14 mouse cellular contexts compared by ENCODE assay signal in genomic region chr4:82196024-82196647, GRCm38 (mm10).
A peak's percentile ranks its signal among the peaks of the same experiment; 100 is the strongest.
DNase-seq lines count a peak whose midpoint lies in the region; ATAC-seq and TF ChIP-seq lines count a peak whose summit lies in the region.
"Had no signal": no experiment of that assay in that cellular context is flagged by ENCODE, and none has a peak within 500 bp of the region (broad histone marks: within the 10 kb centered on the region; RNA-seq: fewer than 3 reads in every experiment).

No protein-coding gene starts in this region.

- H3K4me3 ChIP-seq in heart, embryonic 11.5 days (ENCODE audit: low read depth, low read length), result no peak overlapping the region
- H3K4me3 ChIP-seq in stomach, embryonic 16.5 days (replicated peaks; ENCODE audit: low read length), result no peak overlapping the region
- no peak overlapping the region for H3K4me3 ChIP-seq in stomach, postnatal 0 days (ENCODE audit: low read depth, low read length)
- H3K4me3 ChIP-seq: midbrain, embryonic 12.5 days; neural tube, embryonic 12.5 days had no signal

- WGBS in heart, embryonic 11.5 days (ENCODE audit: insufficient replicate concordance), result 47% methylated on average over 6 of the region's 6 CpGs
- WGBS in stomach, embryonic 16.5 days, result 67% methylated on average over 6 of the region's 6 CpGs
- WGBS in stomach, postnatal 0 days, result 69% methylated on average over 6 of the region's 6 CpGs

- TF ChIP-seq CTCF in stomach, postnatal 0 days (IDR thresholded peaks at IDR 0.05; ENCODE audit: low read depth), result no peak

- TF ChIP-seq EP300 in stomach, postnatal 0 days (optimal IDR thresholded peaks at IDR 0.05), result no peak

- no peaks in the 10 kb centered on the region for H3K9me3 ChIP-seq in heart, embryonic 11.5 days (replicated peaks; ENCODE audit: control insufficient read depth, low read length)
- H3K9me3 ChIP-seq in stomach, embryonic 16.5 days (replicated peaks; ENCODE audit: control insufficient read depth, low read length), result no peaks in the 10 kb centered on the region
- H3K9me3 ChIP-seq in stomach, postnatal 0 days (ENCODE audit: control insufficient read depth, low read length), result no peaks in the 10 kb centered on the region
- H3K9me3 ChIP-seq: midbrain, embryonic 12.5 days; neural tube, embryonic 12.5 days had no signal

- peaks cover 16% of the 10 kb centered on the region for H3K4me1 ChIP-seq in heart, embryonic 11.5 days (ENCODE audit: control insufficient read depth, insufficient read depth, low read length)
- 0 out of 2 replicates have a peak, but pooled peaks cover 3% of the 10 kb centered on the region for H3K4me1 ChIP-seq in stomach, embryonic 16.5 days (ENCODE audit: control insufficient read depth, insufficient read depth, low read length)
- no peaks in the 10 kb centered on the region for H3K4me1 ChIP-seq in stomach, postnatal 0 days (replicated peaks; ENCODE audit: control insufficient read depth, insufficient read depth)
- H3K4me1 ChIP-seq: midbrain, embryonic 12.5 days; neural tube, embryonic 12.5 days had no signal

- intact Hi-C loops in heart, postnatal 25 days (cut with DNase I), result loop anchor here (5.0 kb wide), 1 partner anchor 129 kb away; no protein-coding TSS in a partner anchor

- no peaks in the 10 kb centered on the region for H3K36me3 ChIP-seq in heart, embryonic 11.5 days (ENCODE audit: control insufficient read depth, insufficient read depth, low read length)
- H3K36me3 ChIP-seq in stomach, embryonic 16.5 days (ENCODE audit: control insufficient read depth, insufficient read depth, low read length), result no peaks in the 10 kb centered on the region
- no peaks in the 10 kb centered on the region for H3K36me3 ChIP-seq in stomach, postnatal 0 days (ENCODE audit: control insufficient read depth, insufficient read depth, low read length)
- H3K36me3 ChIP-seq: midbrain, embryonic 12.5 days; neural tube, embryonic 12.5 days had no signal

- H3K4me2 ChIP-seq in heart, embryonic 11.5 days, result no peak overlapping the region
- H3K4me2 ChIP-seq in stomach, embryonic 16.5 days (ENCODE audit: low read depth, low read length), result no peak overlapping the region
- no peak overlapping the region for H3K4me2 ChIP-seq in stomach, postnatal 0 days (replicated peaks; ENCODE audit: low read depth)
- H3K4me2 ChIP-seq: midbrain, embryonic 12.5 days; neural tube, embryonic 12.5 days had no signal

- peak overlapping the region; percentile 57; the same call in 1 of the 2 replicates for H3K27ac ChIP-seq in heart, embryonic 11.5 days (ENCODE audit: low read depth, low read length)
- peak overlapping the region; percentile 58; the same call in 1 of the 2 replicates for H3K27ac ChIP-seq in stomach, embryonic 16.5 days (ENCODE audit: low read length)
- no peak overlapping the region for H3K27ac ChIP-seq in stomach, postnatal 0 days (replicated peaks)
- H3K27ac ChIP-seq: midbrain, embryonic 12.5 days; neural tube, embryonic 12.5 days had no signal

- no peak for DNase-seq in heart, postnatal 25 days (ENCODE audit: low spot score)
- DNase-seq in stomach, postnatal 0 days (ENCODE audit: low spot score), result no peak
- peak; percentile 43 for DNase-seq in skeletal muscle tissue, adult 2 months (ENCODE audit: low read depth, low spot score)
- DNase-seq in lung, postnatal 4 days, result no peak
- DNase-seq: cerebellum, postnatal 10 days; layer of hippocampus, adult 9-11 months; liver, postnatal 0 days; spleen, adult 18-20 months had no signal

- no peaks in the 10 kb centered on the region for H3K27me3 ChIP-seq in heart, embryonic 11.5 days (ENCODE audit: control insufficient read depth, insufficient read depth, low read length)
- no peaks in the 10 kb centered on the region for H3K27me3 ChIP-seq in stomach, embryonic 16.5 days (ENCODE audit: control insufficient read depth, insufficient read depth, low read length)
- no peaks in the 10 kb centered on the region for H3K27me3 ChIP-seq in stomach, postnatal 0 days (ENCODE audit: control insufficient read depth, insufficient read depth, low read length)
- H3K27me3 ChIP-seq: midbrain, embryonic 12.5 days; neural tube, embryonic 12.5 days had no signal

- no peak overlapping the region for H3K9ac ChIP-seq in heart, embryonic 11.5 days (ENCODE audit: low read depth, low read length)
- H3K9ac ChIP-seq in stomach, embryonic 16.5 days (ENCODE audit: low read length), result no peak overlapping the region
- H3K9ac ChIP-seq in stomach, postnatal 0 days (ENCODE audit: low read length), result no peak overlapping the region
- H3K9ac ChIP-seq: liver, postnatal 0 days; midbrain, embryonic 12.5 days; neural tube, embryonic 12.5 days had no signal

- ATAC-seq in heart, embryonic 11.5 days (replicated peaks; ENCODE audit: insufficient number of reproducible peaks, low FRiP score, low TSS enrichment), result no peak
- no peak for ATAC-seq in stomach, embryonic 16.5 days (ENCODE audit: insufficient read depth, low FRiP score)
- ATAC-seq in stomach, postnatal 0 days (ENCODE audit: low FRiP score, low TSS enrichment), result no peak
- peak; percentile 91 to 94 for ATAC-seq in hematopoietic stem cell, adult 5-6 weeks (replicated peaks in 1 of 2; ENCODE audit: insufficient read depth in 1 of 2, low FRiP score in 2 of 2, low TSS enrichment in 1 of 2, low read depth in 1 of 2, poor library complexity in 2 of 2, severe bottlenecking in 2 of 2)
- ATAC-seq in inflammation-experienced regulatory T-cells, adult 6 months, result no peak
- ATAC-seq: liver, postnatal 0 days had no signal

Comparison
In these comparisons a context has a peak if more than half of its experiments do, and no peak if none do; other contexts are left out.
1. ATAC-seq: peak in hematopoietic stem cell, adult 5-6 weeks (2 of 2); none in heart, embryonic 11.5 days (single experiment), stomach, embryonic 16.5 days (single experiment), stomach, postnatal 0 days (single experiment) and inflammation-experienced regulatory T-cells, adult 6 months (single experiment).